Mouse (Mus musculus): Measurements from ENCODE around the gene B230307C23Rik. TPM values are rescaled to one million over a fixed set of nuclear protein-coding genes. Genes with fewer than 3 reads are reported as not detected.

Gene B230307C23Rik
- polyA plus RNA-seq (2012; rRNA removed) = 2.8 and 3.8 TPM in 2 replicates

DNA sequence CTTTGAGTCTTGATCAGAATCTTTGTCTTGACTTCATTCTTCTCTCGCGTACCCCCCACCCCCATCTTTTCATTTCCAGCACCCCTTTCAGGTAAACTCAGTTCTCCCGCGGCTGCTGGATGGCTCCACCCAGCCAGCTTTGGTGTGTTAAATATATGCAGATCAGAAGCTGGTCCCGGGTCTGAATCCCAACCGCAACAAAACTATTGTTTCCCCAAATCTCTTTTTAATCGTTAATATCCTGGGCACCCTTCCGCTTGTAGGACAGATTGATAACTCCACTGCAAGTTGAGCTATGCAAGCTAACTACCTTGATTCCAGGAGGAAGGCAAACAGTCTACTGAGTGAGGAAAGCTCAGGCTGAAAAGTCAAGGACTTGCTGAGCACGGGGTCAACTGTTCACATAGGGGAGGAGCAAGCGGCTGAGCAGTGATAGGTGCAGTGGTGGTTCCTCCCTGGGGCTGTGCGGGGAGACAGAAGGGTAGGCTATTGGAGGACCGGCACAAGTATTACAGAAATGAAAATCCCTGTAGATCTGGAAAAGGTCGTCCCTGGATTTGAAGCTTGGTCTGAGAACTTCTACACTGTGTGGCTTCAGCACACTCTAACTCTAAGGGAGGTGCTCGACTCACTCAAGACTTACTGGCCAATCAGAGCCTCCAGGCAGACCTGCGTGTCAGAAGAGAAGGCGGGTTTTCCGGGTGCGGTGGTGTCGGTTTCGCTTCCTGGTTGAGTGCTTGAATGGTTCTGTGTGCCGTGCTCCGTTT lies at the start of gene B230307C23Rik:
Gene B230307C23Rik (plus strand): TSS at position 700 of the 767 bp plus-strand sequence.

DNA sequence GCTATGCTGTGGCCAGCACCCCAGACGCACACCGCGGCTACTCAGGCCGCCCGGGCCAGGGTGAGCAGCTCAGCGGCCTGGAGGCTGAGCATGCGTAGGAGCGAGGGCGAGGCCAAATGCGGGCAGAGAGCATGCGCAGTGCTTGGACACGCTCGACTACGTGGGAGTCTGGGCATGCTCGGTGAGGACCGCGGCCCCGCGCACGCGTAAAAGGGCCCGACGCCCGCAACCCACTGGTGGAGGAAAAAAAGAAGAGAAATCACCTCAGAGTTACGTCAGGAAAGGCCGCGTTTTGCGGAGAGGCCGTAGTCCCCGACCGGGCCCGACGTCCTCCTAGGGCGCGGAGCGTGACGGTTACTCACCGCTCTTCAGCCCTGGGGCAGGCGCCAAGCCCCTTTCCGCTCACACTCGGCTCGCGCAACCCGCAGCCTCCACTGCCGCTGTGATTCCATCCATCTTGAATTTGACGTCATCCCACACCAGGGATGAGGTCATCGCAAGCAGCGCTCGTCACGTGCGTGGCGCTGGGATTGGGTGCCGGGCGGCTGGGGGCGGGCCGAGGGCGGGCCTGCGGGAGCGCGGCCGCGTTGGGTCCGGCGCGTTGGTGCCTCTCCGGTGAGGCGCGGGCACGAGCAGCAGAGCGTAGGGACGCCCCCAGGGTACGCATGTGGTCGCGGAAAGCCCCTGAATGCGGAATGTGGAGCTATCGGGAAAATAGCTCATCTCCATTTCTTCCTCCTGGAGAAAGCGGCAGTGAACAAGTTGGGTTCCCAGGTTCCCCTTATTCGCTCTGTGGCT lies 34.8 kb upstream of the B230307C23Rik start, which contains the start of the genes C2cd2 and Zbtb21:
Gene C2cd2 (minus strand): TSS at position 448 of the 798 bp plus-strand sequence.
Gene Zbtb21 (minus strand): TSS at position 472 of the 798 bp plus-strand sequence.

Other genes starting within 250 kb of the B230307C23Rik start
- 23.7 and 25.9 TPM in 2 replicates for gene Ripk4, start 233.5 kb upstream of the B230307C23Rik start, polyA plus RNA-seq (2012; rRNA removed)
- gene Prdm15, start 145.5 kb upstream of the B230307C23Rik start, polyA plus RNA-seq (2012; rRNA removed) = 14.6 and 16.3 TPM in 2 replicates
- gene C2cd2, start 34.7 kb upstream of the B230307C23Rik start, polyA plus RNA-seq (2012; rRNA removed) = 24.9 and 25.4 TPM in 2 replicates
- 16.2 and 17.8 TPM in 2 replicates for gene Zbtb21, start 34.7 kb upstream of the B230307C23Rik start, polyA plus RNA-seq (2012; rRNA removed)
- 0.12 and 0.51 TPM in 2 replicates for gene A630089N07Rik, start 85.1 kb downstream of the B230307C23Rik start, polyA plus RNA-seq (2012; rRNA removed)